Mouse (Mus musculus) stomach, postnatal 0 days (tissue): ENCODE results near the gene Smok3a. TPM values are rescaled to one million over a fixed set of nuclear protein-coding genes. Genes with fewer than 3 reads are reported as not detected.
"Not testable (repeated sequence)": the region's sequence is repeated elsewhere in the genome, so short reads cannot be mapped to it uniquely, and the experiment has no call there.

Experiments used
- ATAC-seq: fragments of 200-750 bp; cut with Nextera tagmentation; 2 replicates; pipeline ENCODE4 v1.8.0; 2017; ENCODE audit not compliant: low FRiP score, low TSS enrichment
- DNase-seq: peaks from one replicate; pipeline ENCODE4 v3.0.0-alpha.2; 2016; ENCODE audit warnings: low spot score
- H3K27ac ChIP-seq: fragments of 300-500 bp; sonication (generic); replicated peaks from 2 replicates; pipeline ENCODE4 v1.5.1; 2014; ENCODE audit warnings: mild to moderate bottlenecking, control low read depth
- H3K27me3 ChIP-seq: fragments of 300-500 bp; sonication (generic); 2 replicates; pipeline ENCODE4 v1.6.1; 2014; ENCODE audit warnings: low read length; ENCODE audit not compliant: control insufficient read depth, insufficient read depth
- H3K36me3 ChIP-seq: fragments of 300-500 bp; sonication (generic); 2 replicates; pipeline ENCODE4 v1.6.1; 2014; ENCODE audit warnings: low read length, mixed read lengths; ENCODE audit not compliant: control insufficient read depth, insufficient read depth
- H3K4me1 ChIP-seq: fragments of 300-500 bp; sonication (generic); replicated peaks from 2 replicates; pipeline ENCODE4 v1.6.1; 2014; ENCODE audit warnings: antibody characterized with exemption; ENCODE audit not compliant: control insufficient read depth, insufficient read depth
- H3K4me2 ChIP-seq: fragments of 300-500 bp; sonication (generic); replicated peaks from 2 replicates; pipeline ENCODE4 v1.6.1; 2014; ENCODE audit warnings: low read depth, mild to moderate bottlenecking, control low read depth, moderate library complexity
- H3K4me3 ChIP-seq: fragments of 300-500 bp; sonication (generic); 2 replicates; pipeline ENCODE4 v1.5.1; 2014; ENCODE audit warnings: low read depth, low read length, control low read depth
- H3K9ac ChIP-seq: fragments of 300-500 bp; sonication (generic); 2 replicates; pipeline ENCODE4 v1.6.1; 2014; ENCODE audit warnings: mild to moderate bottlenecking, low read length, control low read depth, mixed read lengths
- H3K9me3 ChIP-seq: fragments of 300-500 bp; sonication (generic); 2 replicates; pipeline ENCODE4 v1.6.1; 2016; ENCODE audit warnings: low read length; ENCODE audit not compliant: control insufficient read depth
- CTCF ChIP-seq: IDR thresholded peaks from 2 replicates; pipeline ENCODE4 v1.5.1; 2016; ENCODE audit warnings: antibody characterized with exemption, low read depth, mild to moderate bottlenecking, moderate library complexity
- EP300 ChIP-seq: optimal IDR thresholded peaks from 2 replicates; pipeline ENCODE3; 2016; ENCODE audit warnings: antibody characterized with exemption
- WGBS: fragments of 180-500 bp; shearing (Covaris S2); extraction: QIAGEN DNeasy Blood & Tissue Kit; methylation state at CpG from one replicate; pipeline ENCODE4 v1.1.7; 2014; 5-methylcytosine and 5-hydroxymethylcytosine counted together
- polyA plus RNA-seq: library from polyadenylated mRNA; unstranded; fragments of >200 nt; fragmentation: Nextera tagmentation; extraction: Ambion mirVana; gene quantifications from 2 replicates; pipeline ENCODE4 v1.2.1, GENCODE M21; 2015

Gene Smok3a
- 0.10 TPM in 1 of 2 replicates, not detected in the other for polyA plus RNA-seq

- not testable (repeated sequence) for H3K4me1 ChIP-seq, H3K27ac ChIP-seq, DNase-seq, H3K9me3 ChIP-seq, H3K9ac ChIP-seq, H3K36me3 ChIP-seq, ATAC-seq, H3K4me3 ChIP-seq, H3K27me3 ChIP-seq, H3K4me2 ChIP-seq
- WGBS, result 80% methylated on average over 3 of the region's 7 CpGs
Observed at GRCm38 (mm10) chr5:138020961-138021479, at the start of gene Smok3a, which contains the start of gene Smok3b. Gene Smok3a (plus strand): TSS chr5:138021261. Gene Smok3b (plus strand): TSS chr5:138021429.

DNA sequence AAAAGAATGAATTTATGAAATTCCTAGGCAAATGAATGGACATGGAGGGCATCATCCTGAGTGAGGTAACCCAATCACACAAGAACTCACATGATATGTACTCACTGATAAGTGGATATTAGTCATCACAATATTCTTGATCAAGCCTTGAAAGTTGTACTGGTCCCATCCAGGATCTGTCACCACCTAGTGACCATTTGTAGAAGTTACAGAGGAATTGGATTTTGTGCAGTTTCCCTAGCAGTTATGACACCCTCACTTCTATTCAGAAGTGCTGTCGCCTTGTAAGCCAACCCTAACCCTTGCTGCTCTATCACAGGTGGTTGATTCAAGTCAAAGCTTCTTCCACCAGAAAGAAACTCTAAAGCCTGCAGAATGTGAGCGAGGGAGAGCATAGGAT lies 47.9 kb upstream of the Smok3a start:
- Histone ChIP-seq H3K27ac (no peak overlapping the region), H3K9me3 (no peaks in the 10 kb centered on the region), H3K4me1 (no peaks in the 10 kb centered on the region), H3K36me3 (no peaks in the 10 kb centered on the region), H3K4me2 (no peak overlapping the region), H3K4me3 (no peak overlapping the region), H3K9ac (no peak overlapping the region), H3K27me3 (no peaks in the 10 kb centered on the region)
- WGBS, result 72% methylated on average over 2 of the region's 2 CpGs
- ATAC-seq, result no peak
- no peak for DNase-seq
- no peak for TF ChIP-seq EP300
- TF ChIP-seq CTCF, result peak; percentile 57

- no peak overlapping the region for H3K9ac ChIP-seq
- H3K36me3 ChIP-seq, result no peaks in the 10 kb centered on the region
- H3K27ac ChIP-seq, result no peak overlapping the region
- peak; percentile 74 for TF ChIP-seq CTCF
- TF ChIP-seq EP300, result no peak
- no peak overlapping the region for H3K4me2 ChIP-seq
- 52% methylated on average over 3 of the region's 3 CpGs for WGBS
- DNase-seq (peak; percentile 19), ATAC-seq (no peak)
- H3K27me3 ChIP-seq, result no peaks in the 10 kb centered on the region
- no peaks in the 10 kb centered on the region for H3K4me1 ChIP-seq
- no peaks in the 10 kb centered on the region for H3K9me3 ChIP-seq
- H3K4me3 ChIP-seq, result no peak overlapping the region
Observed at GRCm38 (mm10) chr5:137973738-137974137, 47.3 kb upstream of the Smok3a start.

GRCm38 (mm10) chr5:137974724-137975123 lies 46.3 kb upstream of the Smok3a start:
- H3K27ac ChIP-seq, result no peak overlapping the region
- no peak for DNase-seq
- H3K9ac ChIP-seq, result no peak overlapping the region
- no peaks in the 10 kb centered on the region for H3K36me3 ChIP-seq
- H3K9me3 ChIP-seq, result no peaks in the 10 kb centered on the region
- H3K27me3 ChIP-seq, result no peaks in the 10 kb centered on the region
- H3K4me1 ChIP-seq, result no peaks in the 10 kb centered on the region
- no peak for ATAC-seq
- WGBS, result 59% methylated on average over 3 of the region's 3 CpGs
- TF ChIP-seq CTCF (no peak), EP300 (no peak)
- no peak overlapping the region for H3K4me2 ChIP-seq
- no peak overlapping the region for H3K4me3 ChIP-seq

DNA sequence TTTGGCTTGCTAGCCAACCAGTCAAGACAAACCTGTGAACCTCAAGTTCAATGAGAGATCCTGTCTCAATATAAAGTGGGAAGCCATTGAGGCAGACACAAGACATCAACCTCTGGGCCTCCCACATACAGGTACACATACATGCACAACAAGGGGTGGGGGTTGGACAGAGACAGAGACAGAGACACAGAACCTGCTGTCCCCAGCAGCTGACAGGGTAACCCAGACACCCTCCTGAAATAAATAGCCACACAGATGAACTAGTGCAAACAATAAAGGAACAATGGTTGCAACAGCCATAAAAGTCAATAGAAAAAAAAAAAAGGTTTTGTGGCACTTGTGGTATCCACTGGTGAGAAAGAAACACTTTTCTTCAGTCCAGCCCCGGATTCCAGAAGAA lies 45.6 kb upstream of the Smok3a start:
- H3K4me2 ChIP-seq, result no peak overlapping the region
- TF ChIP-seq CTCF (no peak), EP300 (no peak)
- ATAC-seq (no peak), DNase-seq (no peak)
- H3K27me3 ChIP-seq, result no peaks in the 10 kb centered on the region
- no peaks in the 10 kb centered on the region for H3K36me3 ChIP-seq
- H3K9ac ChIP-seq, result no peak overlapping the region
- 37% methylated on average over 1 of the region's 1 CpGs for WGBS
- no peaks in the 10 kb centered on the region for H3K9me3 ChIP-seq
- no peak overlapping the region for H3K4me3 ChIP-seq
- H3K27ac ChIP-seq, result no peak overlapping the region
- H3K4me1 ChIP-seq, result no peaks in the 10 kb centered on the region

DNA sequence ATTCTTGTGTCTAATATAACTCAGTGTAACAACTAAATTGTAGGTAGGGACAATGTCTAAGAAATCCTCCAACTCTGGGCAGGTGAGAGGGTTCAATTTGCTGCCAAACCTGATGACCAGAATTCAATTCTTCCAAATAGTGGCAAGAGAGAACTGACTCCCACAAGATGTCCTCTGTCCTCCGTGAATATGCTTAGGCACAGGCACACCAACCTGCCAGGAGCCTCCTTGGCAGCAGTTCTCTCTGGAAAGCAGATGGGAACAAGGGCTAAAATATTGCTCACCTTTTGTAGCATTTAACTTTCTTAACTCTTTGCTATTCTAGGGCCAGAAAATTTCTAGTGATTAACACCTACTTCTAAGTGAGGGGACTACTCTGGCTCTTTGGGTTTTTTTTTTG lies 43.8 kb upstream of the Smok3a start:
- H3K9me3 ChIP-seq, result no peaks in the 10 kb centered on the region
- WGBS, result 29% methylated on average over 1 of the region's 1 CpGs
- no peaks in the 10 kb centered on the region for H3K36me3 ChIP-seq
- no peak for TF ChIP-seq CTCF
- TF ChIP-seq EP300, result no peak
- no peaks in the 10 kb centered on the region for H3K27me3 ChIP-seq
- H3K4me3 ChIP-seq, result no peak overlapping the region
- no peak overlapping the region for H3K4me2 ChIP-seq
- no peak overlapping the region for H3K27ac ChIP-seq
- ATAC-seq (no peak), DNase-seq (no peak)
- H3K9ac ChIP-seq, result no peak overlapping the region
- no peaks in the 10 kb centered on the region for H3K4me1 ChIP-seq
